Mouse (Mus musculus) cerebellum, adult 2 months (tissue): ENCODE measurements around the gene Ugt1a7c.

Experiments
- CTCF ChIP-seq: fragments of 200-500 bp; IDR thresholded peaks from 2 replicates; pipeline ENCODE4 v1.5.1; 2011; ENCODE audit warnings: low read depth, mild to moderate bottlenecking, control low read depth, low read length, moderate library complexity, borderline replicate concordance; ENCODE audit not compliant: insufficient read depth
- POLR2A ChIP-seq: fragments of 200-500 bp; IDR thresholded peaks from 2 replicates; pipeline ENCODE4 v1.6.1; 2011; ENCODE audit warnings: low read length, control low read depth, borderline replicate concordance; ENCODE audit not compliant: insufficient read depth

- TF ChIP-seq POLR2A (no peak), CTCF (no peak)
Observed at GRCm38 (mm10) chr1:88262961-88263360, 168.1 kb downstream of the Ugt1a7c start.
